Mouse (Mus musculus): ENCODE results near the gene Tcte1. TPM values are rescaled to one million over a fixed set of nuclear protein-coding genes. Genes with fewer than 3 reads are reported as not detected.

Gene Tcte1
- polyA plus RNA-seq, 1 experiment from 2014 or later, result 5.2 TPM

- Histone ChIP-seq H3K9me3 (no peaks in the 10 kb centered on the region), H3K4me2 (peak overlapping the region; percentile 83), H3K4me3 (peak overlapping the region; percentile 99), H3K9ac (peak overlapping the region; percentile 100), H3K4me1 (replicated peaks) (peaks cover 51% of the 10 kb centered on the region), H3K36me3 (peaks cover 43% of the 10 kb centered on the region), H3K27ac (replicated peaks) (peak overlapping the region; percentile 99), H3K27me3 (no peaks in the 10 kb centered on the region)
- WGBS, result under 1% methylated on average over 55 of the region's 57 CpGs
- ATAC-seq (ENCODE audit: low FRiP score, low read depth), result peak; percentile 40
These were observed 49.2 kb downstream of the Tcte1 start for GRCm38 (mm10) chr17:45572103-45573086.

- Histone ChIP-seq H3K9me3 (no peaks in the 10 kb centered on the region), H3K27ac (replicated peaks) (peak within 1 kb of the TSS; percentile 99), H3K4me3 (peak within 1 kb of the TSS; percentile 99), H3K9ac (peak within 1 kb of the TSS; percentile 100), H3K27me3 (no peaks in the 10 kb centered on the region), H3K4me2 (peak within 1 kb of the TSS; percentile 83), H3K4me1 (replicated peaks) (peaks cover 44% of the 10 kb centered on the region), H3K36me3 (peaks cover 35% of the 10 kb centered on the region)
- peak; percentile 89 for ATAC-seq (ENCODE audit: low FRiP score, low read depth)
- WGBS, result under 1% methylated on average over 41 of the region's 41 CpGs
These were observed 50.0 kb downstream of the Tcte1 start, which contains the start of gene Hsp90ab1 for GRCm38 (mm10) chr17:45573087-45573779. TSS of gene Hsp90ab1 (minus strand) at chr17:45573271.

GRCm38 (mm10) chr17:45573780-45574123, 50.5 kb downstream of the Tcte1 start:
- Histone ChIP-seq H3K27me3 (no peaks in the 10 kb centered on the region), H3K9ac (peak overlapping the region; percentile 84), H3K27ac (replicated peaks) (peak overlapping the region; percentile 99), H3K4me2 (peak overlapping the region; percentile 83), H3K4me3 (peak overlapping the region; percentile 99), H3K4me1 (replicated peaks) (peaks cover 41% of the 10 kb centered on the region), H3K9me3 (no peaks in the 10 kb centered on the region), H3K36me3 (peaks cover 30% of the 10 kb centered on the region)
- ATAC-seq (ENCODE audit: low FRiP score, low read depth), result peak; percentile 71
- under 1% methylated on average over 18 of the region's 18 CpGs for WGBS

GRCm38 (mm10) chr17:45574129-45574761, 51.0 kb downstream of the Tcte1 start:
- Histone ChIP-seq H3K4me1 (replicated peaks) (peaks cover 38% of the 10 kb centered on the region), H3K9me3 (no peaks in the 10 kb centered on the region), H3K4me2 (peak overlapping the region; percentile 83), H3K9ac (peak overlapping the region; percentile 84), H3K36me3 (peaks cover 25% of the 10 kb centered on the region), H3K27me3 (no peaks in the 10 kb centered on the region), H3K4me3 (peak overlapping the region; percentile 99), H3K27ac (replicated peaks) (peak overlapping the region; percentile 99)
- WGBS, result 1% methylated on average over 17 of the region's 17 CpGs
- peak; percentile 68 for ATAC-seq (ENCODE audit: low FRiP score, low read depth)

- ATAC-seq (ENCODE audit: low FRiP score, low read depth), result no peak
- no peaks in the 10 kb centered on the region for H3K27me3 ChIP-seq
- no peaks in the 10 kb centered on the region for H3K9me3 ChIP-seq
- peak overlapping the region; percentile 99 for H3K27ac ChIP-seq (replicated peaks)
- peaks cover 28% of the 10 kb centered on the region for H3K4me1 ChIP-seq (replicated peaks)
- H3K36me3 ChIP-seq, result peaks cover 14% of the 10 kb centered on the region
- 93% methylated on average over 8 of the region's 8 CpGs for WGBS
- peak overlapping the region; percentile 83 for H3K4me2 ChIP-seq
- H3K9ac ChIP-seq, result peak overlapping the region; percentile 84; the same call in 1 of the 2 replicates
- H3K4me3 ChIP-seq, result peak overlapping the region; percentile 99; the same call in 1 of the 2 replicates
These were observed 52.1 kb downstream of the Tcte1 start for GRCm38 (mm10) chr17:45575123-45575897.

- no peaks in the 10 kb centered on the region for H3K27me3 ChIP-seq
- H3K36me3 ChIP-seq, result no peaks in the 10 kb centered on the region
- H3K4me1 ChIP-seq (replicated peaks), result peaks cover 18% of the 10 kb centered on the region
- no peaks in the 10 kb centered on the region for H3K9me3 ChIP-seq
- H3K9ac ChIP-seq, result no peak overlapping the region
- H3K4me3 ChIP-seq, result no peak overlapping the region
- no peak overlapping the region for H3K27ac ChIP-seq (replicated peaks)
- 74% methylated on average over 5 of the region's 5 CpGs for WGBS
- no peak for ATAC-seq (ENCODE audit: low FRiP score, low read depth)
- H3K4me2 ChIP-seq, result no peak overlapping the region
These were observed 55.0 kb downstream of the Tcte1 start for GRCm38 (mm10) chr17:45578242-45578641.

- H3K36me3 ChIP-seq, result no peaks in the 10 kb centered on the region
- H3K9ac ChIP-seq, result no peak overlapping the region
- H3K4me3 ChIP-seq, result no peak overlapping the region
- WGBS, result 77% methylated on average over 7 of the region's 7 CpGs
- peaks cover 18% of the 10 kb centered on the region for H3K4me1 ChIP-seq (replicated peaks)
- ATAC-seq (ENCODE audit: low FRiP score, low read depth), result no peak
- no peak overlapping the region for H3K4me2 ChIP-seq
- H3K27ac ChIP-seq (replicated peaks), result no peak overlapping the region
- no peaks in the 10 kb centered on the region for H3K9me3 ChIP-seq
- H3K27me3 ChIP-seq, result no peaks in the 10 kb centered on the region
These were observed 55.6 kb downstream of the Tcte1 start for GRCm38 (mm10) chr17:45578843-45579242.

- H3K36me3 ChIP-seq, result no peaks in the 10 kb centered on the region
- 86% methylated on average over 4 of the region's 4 CpGs for WGBS
These were observed 56.3 kb downstream of the Tcte1 start for GRCm38 (mm10) chr17:45579554-45579953.

GRCm38 (mm10) chr17:45580958-45581477, 57.8 kb downstream of the Tcte1 start:
- H3K4me2 ChIP-seq, result no peak overlapping the region
- H3K36me3 ChIP-seq, result no peaks in the 10 kb centered on the region
- peaks cover 25% of the 10 kb centered on the region for H3K4me1 ChIP-seq (replicated peaks)
- 38% methylated on average over 12 of the region's 12 CpGs for WGBS
- H3K4me3 ChIP-seq, result no peak overlapping the region
- peak overlapping the region; percentile 1; the same call in 1 of the 2 replicates for H3K27ac ChIP-seq (replicated peaks)
- H3K9ac ChIP-seq, result no peak overlapping the region
- no peaks in the 10 kb centered on the region for H3K9me3 ChIP-seq
- ATAC-seq (ENCODE audit: low FRiP score, low read depth), result no peak
- H3K27me3 ChIP-seq, result no peaks in the 10 kb centered on the region

More at GRCm38 (mm10) chr17:45579554-45579953, 56.3 kb downstream of the Tcte1 start:
- H3K4me1 ChIP-seq (replicated peaks), result peaks cover 19% of the 10 kb centered on the region
- no peak overlapping the region for H3K27ac ChIP-seq (replicated peaks)
- no peak overlapping the region for H3K4me2 ChIP-seq
- H3K4me3 ChIP-seq, result no peak overlapping the region
- no peaks in the 10 kb centered on the region for H3K27me3 ChIP-seq
- no peaks in the 10 kb centered on the region for H3K9me3 ChIP-seq
- no peak for ATAC-seq (ENCODE audit: low FRiP score, low read depth)
- no peak overlapping the region for H3K9ac ChIP-seq

GRCm38 (mm10) chr17:45581567-45581983, 58.3 kb downstream of the Tcte1 start:
- 8% methylated on average over 2 of the region's 2 CpGs for WGBS
- no peaks in the 10 kb centered on the region for H3K36me3 ChIP-seq
- H3K9me3 ChIP-seq, result no peaks in the 10 kb centered on the region
- no peak overlapping the region for H3K4me3 ChIP-seq
- H3K4me2 ChIP-seq, result no peak overlapping the region
- peaks cover 25% of the 10 kb centered on the region for H3K4me1 ChIP-seq (replicated peaks)
- peak overlapping the region; percentile 1; the same call in 1 of the 2 replicates for H3K27ac ChIP-seq (replicated peaks)
- no peak overlapping the region for H3K9ac ChIP-seq
- ATAC-seq (ENCODE audit: low FRiP score, low read depth), result no peak
- no peaks in the 10 kb centered on the region for H3K27me3 ChIP-seq

GRCm38 (mm10) chr17:45582188-45582587, 59.0 kb downstream of the Tcte1 start:
- Histone ChIP-seq H3K9ac (no peak overlapping the region), H3K4me1 (replicated peaks) (peaks cover 25% of the 10 kb centered on the region), H3K27me3 (no peaks in the 10 kb centered on the region), H3K4me2 (no peak overlapping the region), H3K4me3 (no peak overlapping the region), H3K9me3 (no peaks in the 10 kb centered on the region), H3K36me3 (no peaks in the 10 kb centered on the region), H3K27ac (replicated peaks) (no peak overlapping the region)
- no peak for ATAC-seq (ENCODE audit: low FRiP score, low read depth)
- WGBS, result 92% methylated on average over 6 of the region's 6 CpGs

Measured in hindbrain, embryonic 15.5 days (tissue).